Mouse (Mus musculus): ENCODE results near the gene Ostf1. TPM values are rescaled to one million over a fixed set of nuclear protein-coding genes. Genes with fewer than 3 reads are reported as not detected.

Ostf1 gene
- polyA plus RNA-seq, 1 experiment from 2014 or later: 28.8 TPM

GRCm38 (mm10) chr19:18615680-18616240 is 15.9 kb downstream of the Ostf1 start:
- Histone ChIP-seq H3K27ac (replicated peaks) (no peak overlapping the region), H3K4me3 (no peak overlapping the region), H3K4me1 (no peaks in the 10 kb centered on the region), H3K9ac (replicated peaks) (no peak overlapping the region), H3K4me2 (replicated peaks) (no peak overlapping the region), H3K27me3 (no peaks in the 10 kb centered on the region), H3K9me3 (no peaks in the 10 kb centered on the region), H3K36me3 (no peaks in the 10 kb centered on the region)
- 79% methylated on average over 9 of the region's 9 CpGs for WGBS
- no peak for ATAC-seq (replicated peaks)

GRCm38 (mm10) chr19:18614337-18614736 is 17.3 kb downstream of the Ostf1 start:
- no peak for ATAC-seq (replicated peaks)
- Histone ChIP-seq H3K4me1 (no peaks in the 10 kb centered on the region), H3K4me2 (replicated peaks) (no peak overlapping the region), H3K4me3 (no peak overlapping the region), H3K36me3 (no peaks in the 10 kb centered on the region), H3K27me3 (no peaks in the 10 kb centered on the region), H3K9ac (replicated peaks) (no peak overlapping the region), H3K27ac (replicated peaks) (no peak overlapping the region), H3K9me3 (no peaks in the 10 kb centered on the region)
- 86% methylated on average over 7 of the region's 7 CpGs for WGBS

- no peak overlapping the region for H3K9ac ChIP-seq (replicated peaks)
- H3K4me2 ChIP-seq (replicated peaks): no peak overlapping the region
- whole genome bisulfite sequencing: 80% methylated on average over 6 of the region's 6 CpGs
Measured at GRCm38 (mm10) chr19:18608975-18609374, 22.6 kb downstream of the Ostf1 start.

GRCm38 (mm10) chr19:18607907-18608306 is 23.7 kb downstream of the Ostf1 start:
- H3K36me3 ChIP-seq: no peaks in the 10 kb centered on the region
- no peak overlapping the region for H3K27ac ChIP-seq (replicated peaks)
- H3K4me1 ChIP-seq: no peaks in the 10 kb centered on the region
- 46% methylated on average over 7 of the region's 7 CpGs for WGBS
- no peak overlapping the region for H3K4me2 ChIP-seq (replicated peaks)
- H3K4me3 ChIP-seq: no peak overlapping the region
- no peaks in the 10 kb centered on the region for H3K9me3 ChIP-seq
- H3K27me3 ChIP-seq: no peaks in the 10 kb centered on the region
- no peak for ATAC-seq (replicated peaks)
- no peak overlapping the region for H3K9ac ChIP-seq (replicated peaks)

More at GRCm38 (mm10) chr19:18608975-18609374, 22.6 kb downstream of the Ostf1 start:
- no peaks in the 10 kb centered on the region for H3K9me3 ChIP-seq
- H3K27ac ChIP-seq (replicated peaks): no peak overlapping the region
- no peak overlapping the region for H3K4me3 ChIP-seq
- no peaks in the 10 kb centered on the region for H3K27me3 ChIP-seq
- H3K36me3 ChIP-seq: no peaks in the 10 kb centered on the region
- ATAC-seq (replicated peaks): no peak
- H3K4me1 ChIP-seq: no peaks in the 10 kb centered on the region

GRCm38 (mm10) chr19:18603011-18603410 is 28.6 kb downstream of the Ostf1 start:
- Histone ChIP-seq H3K4me2 (replicated peaks) (no peak overlapping the region), H3K9ac (replicated peaks) (no peak overlapping the region), H3K27me3 (no peaks in the 10 kb centered on the region), H3K9me3 (no peaks in the 10 kb centered on the region), H3K36me3 (no peaks in the 10 kb centered on the region), H3K4me1 (no peaks in the 10 kb centered on the region), H3K4me3 (no peak overlapping the region), H3K27ac (replicated peaks) (no peak overlapping the region)
- 78% methylated on average over 6 of the region's 6 CpGs for WGBS
- ATAC-seq (replicated peaks): no peak

- Histone ChIP-seq H3K27me3 (no peaks in the 10 kb centered on the region), H3K9ac (replicated peaks) (no peak overlapping the region), H3K4me1 (no peaks in the 10 kb centered on the region), H3K36me3 (no peaks in the 10 kb centered on the region), H3K4me3 (no peak overlapping the region), H3K9me3 (no peaks in the 10 kb centered on the region), H3K4me2 (replicated peaks) (no peak overlapping the region), H3K27ac (replicated peaks) (no peak overlapping the region)
- no peak for ATAC-seq (replicated peaks)
- WGBS: 95% methylated on average over 9 of the region's 9 CpGs
Measured at GRCm38 (mm10) chr19:18600611-18601010, 31.0 kb downstream of the Ostf1 start.

GRCm38 (mm10) chr19:18599650-18600049 is 32.0 kb downstream of the Ostf1 start:
- ATAC-seq (replicated peaks): no peak
- H3K4me1 ChIP-seq: no peaks in the 10 kb centered on the region
- no peaks in the 10 kb centered on the region for H3K27me3 ChIP-seq
- no peak overlapping the region for H3K9ac ChIP-seq (replicated peaks)
- 92% methylated on average over 5 of the region's 5 CpGs for WGBS
- no peak overlapping the region for H3K27ac ChIP-seq (replicated peaks)
- H3K4me2 ChIP-seq (replicated peaks): no peak overlapping the region
- no peak overlapping the region for H3K4me3 ChIP-seq
- no peaks in the 10 kb centered on the region for H3K9me3 ChIP-seq
- no peaks in the 10 kb centered on the region for H3K36me3 ChIP-seq

GRCm38 (mm10) chr19:18599051-18599450 is 32.6 kb downstream of the Ostf1 start:
- 85% methylated on average over 8 of the region's 8 CpGs for WGBS
- H3K36me3 ChIP-seq: no peaks in the 10 kb centered on the region
- H3K4me1 ChIP-seq: no peaks in the 10 kb centered on the region
- no peak overlapping the region for H3K9ac ChIP-seq (replicated peaks)
- H3K4me2 ChIP-seq (replicated peaks): no peak overlapping the region
- no peak for ATAC-seq (replicated peaks)
- H3K27me3 ChIP-seq: no peaks in the 10 kb centered on the region
- no peak overlapping the region for H3K4me3 ChIP-seq
- H3K9me3 ChIP-seq: no peaks in the 10 kb centered on the region
- H3K27ac ChIP-seq (replicated peaks): no peak overlapping the region

- Histone ChIP-seq H3K27me3 (no peaks in the 10 kb centered on the region), H3K4me1 (no peaks in the 10 kb centered on the region), H3K27ac (replicated peaks) (no peak overlapping the region), H3K36me3 (no peaks in the 10 kb centered on the region), H3K4me3 (no peak overlapping the region), H3K9me3 (no peaks in the 10 kb centered on the region), H3K9ac (replicated peaks) (no peak overlapping the region), H3K4me2 (replicated peaks) (no peak overlapping the region)
- ATAC-seq (replicated peaks): no peak
- WGBS: 91% methylated on average over 3 of the region's 3 CpGs
Measured at GRCm38 (mm10) chr19:18598265-18598926, 33.2 kb downstream of the Ostf1 start.

GRCm38 (mm10) chr19:18597772-18598171 is 33.9 kb downstream of the Ostf1 start:
- no peak overlapping the region for H3K4me2 ChIP-seq (replicated peaks)
- H3K4me3 ChIP-seq: no peak overlapping the region
- H3K4me1 ChIP-seq: no peaks in the 10 kb centered on the region
- no peak overlapping the region for H3K9ac ChIP-seq (replicated peaks)
- H3K27ac ChIP-seq (replicated peaks): no peak overlapping the region
- WGBS: 88% methylated on average over 6 of the region's 6 CpGs
- no peak for ATAC-seq (replicated peaks)
- H3K27me3 ChIP-seq: no peaks in the 10 kb centered on the region
- H3K36me3 ChIP-seq: no peaks in the 10 kb centered on the region
- H3K9me3 ChIP-seq: no peaks in the 10 kb centered on the region

GRCm38 (mm10) chr19:18596876-18597275 is 34.7 kb downstream of the Ostf1 start:
- Histone ChIP-seq H3K27me3 (no peaks in the 10 kb centered on the region), H3K9me3 (no peaks in the 10 kb centered on the region), H3K4me2 (replicated peaks) (no peak overlapping the region), H3K27ac (replicated peaks) (no peak overlapping the region), H3K4me3 (no peak overlapping the region), H3K4me1 (no peaks in the 10 kb centered on the region), H3K36me3 (no peaks in the 10 kb centered on the region), H3K9ac (replicated peaks) (no peak overlapping the region)
- WGBS: 92% methylated on average over 5 of the region's 5 CpGs
- ATAC-seq (replicated peaks): no peak

- 78% methylated on average over 10 of the region's 10 CpGs for WGBS
- no peak overlapping the region for H3K4me2 ChIP-seq (replicated peaks)
- H3K4me1 ChIP-seq: no peaks in the 10 kb centered on the region
- H3K36me3 ChIP-seq: no peaks in the 10 kb centered on the region
- H3K27ac ChIP-seq (replicated peaks): no peak overlapping the region
- no peaks in the 10 kb centered on the region for H3K27me3 ChIP-seq
- no peak for ATAC-seq (replicated peaks)
- H3K9me3 ChIP-seq: no peaks in the 10 kb centered on the region
- no peak overlapping the region for H3K9ac ChIP-seq (replicated peaks)
- H3K4me3 ChIP-seq: no peak overlapping the region
Measured at GRCm38 (mm10) chr19:18593722-18594121, 37.9 kb downstream of the Ostf1 start.

GRCm38 (mm10) chr19:18592919-18593318 is 38.7 kb downstream of the Ostf1 start:
- H3K36me3 ChIP-seq: no peaks in the 10 kb centered on the region
- no peak for ATAC-seq (replicated peaks)
- no peak overlapping the region for H3K4me3 ChIP-seq
- H3K4me1 ChIP-seq: no peaks in the 10 kb centered on the region
- H3K4me2 ChIP-seq (replicated peaks): no peak overlapping the region
- H3K27me3 ChIP-seq: no peaks in the 10 kb centered on the region
- WGBS: 78% methylated on average over 6 of the region's 6 CpGs
- H3K27ac ChIP-seq (replicated peaks): no peak overlapping the region
- H3K9me3 ChIP-seq: no peaks in the 10 kb centered on the region
- no peak overlapping the region for H3K9ac ChIP-seq (replicated peaks)

All from forebrain, embryonic 15.5 days (tissue).